Comparison of ENCODE assay signal across 8 mouse cellular contexts in the genomic region with DNA sequence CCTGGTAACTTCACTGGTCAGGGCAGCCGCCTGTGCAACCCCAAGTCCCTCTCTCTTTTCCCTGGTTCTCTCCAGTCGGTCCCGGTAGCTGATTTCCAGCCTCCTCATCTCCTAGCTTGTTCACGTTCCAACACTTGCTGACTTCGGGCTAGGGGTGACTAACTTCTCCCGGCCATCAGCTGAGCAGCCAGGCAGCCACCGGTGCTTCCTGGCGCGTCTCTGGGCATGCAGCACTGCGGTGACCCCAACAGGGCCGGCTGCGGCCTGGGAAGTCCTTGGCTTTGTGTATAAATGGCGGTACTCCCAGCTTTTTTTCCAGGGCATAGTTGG. TPM values are rescaled to one million over a fixed set of nuclear protein-coding genes. Genes with fewer than 3 reads are reported as not detected.
A peak's percentile ranks its signal among the peaks of the same experiment; 100 is the strongest.
DNase-seq lines count a peak whose midpoint lies in the region; ATAC-seq and TF ChIP-seq lines count a peak whose summit lies in the region.

TSS of gene Adamts5 (minus strand) at position 248 of the 330 bp plus-strand sequence.

- H3K4me1 ChIP-seq in lung, adult 2 months (ENCODE audit: control insufficient read depth, insufficient read depth, low read length): no peaks in the 10 kb centered on the region; the same call in 1 of the 2 replicates
- peaks cover 22% of the 10 kb centered on the region for H3K4me1 ChIP-seq in heart, embryonic 15.5 days (replicated peaks)
- peaks cover 32% of the 10 kb centered on the region for H3K4me1 ChIP-seq in limb, embryonic 12.5 days (replicated peaks)
- H3K4me1 ChIP-seq in neural tube, embryonic 13.5 days (replicated peaks): peaks cover 26% of the 10 kb centered on the region

- peak within 1 kb of the TSS; percentile 97 for H3K4me2 ChIP-seq in heart, embryonic 15.5 days
- H3K4me2 ChIP-seq in limb, embryonic 12.5 days: peak within 1 kb of the TSS; percentile 93
- peak within 1 kb of the TSS; percentile 95 for H3K4me2 ChIP-seq in neural tube, embryonic 13.5 days

- no peaks in the 10 kb centered on the region for H3K36me3 ChIP-seq in heart, embryonic 15.5 days
- H3K36me3 ChIP-seq in limb, embryonic 12.5 days: no peaks in the 10 kb centered on the region
- no peaks in the 10 kb centered on the region for H3K36me3 ChIP-seq in neural tube, embryonic 13.5 days

- peak; percentile 20 for DNase-seq in lung, adult 2 months
- no peak for DNase-seq in lung, postnatal 25 days (ENCODE audit: low spot score)
- DNase-seq in embryo, embryonic 9.5 days (ENCODE audit: extremely low spot score): peak; percentile 48
- no peak for DNase-seq in thymus, postnatal 14 days
- no peak for DNase-seq in MN1 (ENCODE audit: low spot score)

- TF ChIP-seq POLR2A in lung, adult 2 months (IDR thresholded peaks at IDR 0.05; ENCODE audit: borderline replicate concordance, extremely low read depth, low read depth, low read length): no peak

- ATAC-seq in heart, embryonic 15.5 days (replicated peaks; ENCODE audit: insufficient number of reproducible peaks, insufficient read depth, low FRiP score, low read depth): no peak
- no peak for ATAC-seq in limb, embryonic 12.5 days (ENCODE audit: insufficient number of reproducible peaks, insufficient read depth, low FRiP score, low TSS enrichment, low read depth)
- 0 out of 2 replicates have a peak, but pooled peaks have one; percentile 3 for ATAC-seq in neural tube, embryonic 13.5 days (ENCODE audit: low read depth)

- H3K27ac ChIP-seq in heart, embryonic 15.5 days: peak within 1 kb of the TSS; percentile 64
- H3K27ac ChIP-seq in limb, embryonic 12.5 days: peak within 1 kb of the TSS; percentile 72
- H3K27ac ChIP-seq in neural tube, embryonic 13.5 days (replicated peaks): peak within 1 kb of the TSS; percentile 69

- peak within 1 kb of the TSS; percentile 62 for H3K4me3 ChIP-seq in lung, adult 2 months (replicated peaks; ENCODE audit: extremely low read depth, low read depth, low read length)
- peak within 1 kb of the TSS; percentile 66 for H3K4me3 ChIP-seq in heart, embryonic 15.5 days
- peak within 1 kb of the TSS; percentile 64 for H3K4me3 ChIP-seq in limb, embryonic 12.5 days (replicated peaks)
- H3K4me3 ChIP-seq in neural tube, embryonic 13.5 days: peak within 1 kb of the TSS; percentile 63

- no peaks in the 10 kb centered on the region for H3K9me3 ChIP-seq in heart, embryonic 15.5 days (replicated peaks)
- H3K9me3 ChIP-seq in limb, embryonic 12.5 days: no peaks in the 10 kb centered on the region
- H3K9me3 ChIP-seq in neural tube, embryonic 13.5 days: no peaks in the 10 kb centered on the region

- whole genome bisulfite sequencing in lung, adult 2 months: 9% methylated on average over 13 of the region's 13 CpGs
- 10% methylated on average over 13 of the region's 13 CpGs for WGBS in heart, embryonic 15.5 days
- WGBS in limb, embryonic 12.5 days: 3% methylated on average over 13 of the region's 13 CpGs
- 4% methylated on average over 13 of the region's 13 CpGs for WGBS in neural tube, embryonic 13.5 days

- H3K27me3 ChIP-seq in heart, embryonic 15.5 days: peaks cover 8% of the 10 kb centered on the region
- H3K27me3 ChIP-seq in limb, embryonic 12.5 days: peaks cover 27% of the 10 kb centered on the region
- peaks cover 33% of the 10 kb centered on the region for H3K27me3 ChIP-seq in neural tube, embryonic 13.5 days

- TF ChIP-seq CTCF in lung, adult 2 months (IDR thresholded peaks at IDR 0.05; ENCODE audit: insufficient read depth, low read length): no peak

- H3K9ac ChIP-seq in heart, embryonic 15.5 days: peak within 1 kb of the TSS; percentile 54
- H3K9ac ChIP-seq in limb, embryonic 12.5 days (replicated peaks): peak within 1 kb of the TSS; percentile 71
- H3K9ac ChIP-seq in neural tube, embryonic 13.5 days: peak within 1 kb of the TSS; percentile 78

RNA-seq across cellular contexts. Expression of gene Adamts5, which starts in this region (rescaled TPM):
- 2.2 and 3.1 TPM in 2 replicates for polyA plus RNA-seq in lung, adult 2 months (2012; rRNA removed)
- 3.8 and 5.4 TPM in 2 replicates for polyA plus RNA-seq in heart, embryonic 15.5 days (2015; fragmentation: Nextera tagmentation; extraction: Ambion mirVana)
- 7.5 and 8.2 TPM in 2 replicates for polyA plus RNA-seq in limb, embryonic 12.5 days (2016; fragmentation: Nextera tagmentation; extraction: Ambion mirVana)
- 5.5 and 6.2 TPM in 2 replicates for polyA plus RNA-seq in neural tube, embryonic 13.5 days (2015; fragmentation: Nextera tagmentation; extraction: Ambion mirVana)

Comparison
In these comparisons a context has a peak if more than half of its experiments do, and no peak if none do; other contexts are left out.
1. DNase-seq: peak in lung, adult 2 months (single experiment) and embryo, embryonic 9.5 days (single experiment); none in lung, postnatal 25 days (single experiment), thymus, postnatal 14 days (single experiment) and MN1 (single experiment).
2. Peak in every context shown above with its lines, with median percentiles within 50 percentile points of each other: H3K4me3 ChIP-seq, H3K27ac ChIP-seq, H3K4me2 ChIP-seq and H3K9ac ChIP-seq.